Mouse (Mus musculus): ENCODE data around the gene Gm20388. TPM values are rescaled to one million over a fixed set of nuclear protein-coding genes. Genes with fewer than 3 reads are reported as not detected.

Gm20388 gene
- total RNA-seq, 2 experiments from 2014 or later, result 10.3 to 10.6 TPM

GRCm38 (mm10) chr8:120063326-120063725, 152.7 kb downstream of the Gm20388 start:
- DNase-seq (ENCODE audit: low spot score in 2 of 2), result no peak
- intact Hi-C loops (cut with DNase I), result no loop called here

GRCm38 (mm10) chr8:120065611-120066010, 155.0 kb downstream of the Gm20388 start:
- DNase-seq (ENCODE audit: low spot score in 2 of 2), result no peak
- intact Hi-C loops (cut with DNase I), result no loop called here

- intact Hi-C loops (cut with DNase I), result no loop called here
These were observed 155.6 kb downstream of the Gm20388 start for GRCm38 (mm10) chr8:120066226-120066625.

GRCm38 (mm10) chr8:120067936-120068668, 157.5 kb downstream of the Gm20388 start:
- intact Hi-C loops (cut with DNase I), result no loop called here
- no peak for DNase-seq (ENCODE audit: low spot score in 2 of 2)

More at GRCm38 (mm10) chr8:120066226-120066625, 155.6 kb downstream of the Gm20388 start:
- no peak for DNase-seq (ENCODE audit: low spot score in 2 of 2)

DNA sequence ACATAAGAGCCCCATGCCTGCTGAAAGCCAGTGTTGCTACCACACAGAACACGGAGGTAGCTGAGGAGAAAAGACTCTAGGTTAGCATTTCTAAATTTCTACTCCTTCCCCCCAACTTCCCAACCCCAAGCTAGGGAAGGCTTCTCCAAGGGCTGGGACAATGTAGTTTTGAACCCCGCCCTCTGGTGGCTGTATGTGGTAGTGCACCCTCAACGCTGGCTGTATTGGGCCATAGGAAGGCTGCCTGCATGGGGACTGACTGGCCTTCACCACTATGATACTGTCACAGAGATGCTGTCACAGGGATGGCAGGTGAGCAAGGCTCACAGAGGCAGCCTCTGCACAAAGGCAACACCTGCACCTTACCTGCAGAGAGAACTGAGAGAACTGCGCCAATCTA, 161.0 kb downstream of the Gm20388 start:
- DNase-seq (ENCODE audit: low spot score in 2 of 2), result peak; percentile 69 to 81
- intact Hi-C loops (cut with DNase I), result loop anchor here (2.0 to 10.0 kb wide), 3 partner anchors 79 to 287 kb away; partner anchors contain the start of gene Crispld2

DNA sequence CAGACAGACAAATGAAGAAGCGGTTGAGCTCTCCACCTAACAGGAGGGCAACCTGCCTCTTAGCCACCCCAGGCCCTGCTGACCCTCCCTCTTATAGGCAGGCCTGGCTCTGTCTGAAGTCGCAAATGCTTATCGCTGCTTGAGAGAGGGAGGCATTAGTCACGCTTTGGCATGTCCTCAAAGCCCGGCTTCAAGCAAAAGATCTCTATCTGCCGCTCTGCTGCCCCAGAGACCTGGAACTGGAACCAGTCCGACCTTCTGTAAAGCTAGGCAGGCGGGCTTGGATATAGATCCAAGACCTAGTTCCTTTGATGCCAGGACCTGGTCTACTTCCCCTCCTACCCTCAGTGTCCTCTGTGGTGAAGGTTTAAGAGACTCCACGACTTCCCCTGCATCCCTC, 161.6 kb downstream of the Gm20388 start:
- DNase-seq (ENCODE audit: low spot score in 2 of 2), result no peak
- intact Hi-C loops (cut with DNase I), result loop anchor here (5.0 to 10.0 kb wide), 2 partner anchors 80 to 287 kb away; partner anchors contain the start of gene Crispld2

DNA sequence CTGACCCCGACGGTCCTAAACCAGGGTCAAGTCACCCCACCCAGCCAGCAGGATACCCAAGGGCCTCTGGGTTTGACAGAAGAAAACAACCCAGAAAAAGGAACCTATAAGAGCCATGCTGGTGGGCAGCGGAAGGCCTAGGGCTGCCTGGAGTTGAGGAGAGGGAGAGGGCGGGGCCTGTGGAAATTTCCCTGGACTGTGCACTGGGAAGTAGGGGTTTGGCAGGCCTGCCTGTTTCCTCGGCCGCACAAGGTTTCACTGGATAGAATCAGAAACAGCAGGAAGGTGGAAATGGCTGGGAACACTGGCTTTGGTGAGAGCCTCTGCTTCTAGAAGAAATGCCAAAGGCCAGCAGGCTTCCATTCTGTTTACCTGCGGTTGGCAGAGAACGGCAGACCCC, 162.2 kb downstream of the Gm20388 start:
- no peak for DNase-seq (ENCODE audit: low spot score in 2 of 2)
- intact Hi-C loops (cut with DNase I), result loop anchor here (5.0 to 10.0 kb wide), 2 partner anchors 81 to 288 kb away; partner anchors contain the start of gene Crispld2

DNA sequence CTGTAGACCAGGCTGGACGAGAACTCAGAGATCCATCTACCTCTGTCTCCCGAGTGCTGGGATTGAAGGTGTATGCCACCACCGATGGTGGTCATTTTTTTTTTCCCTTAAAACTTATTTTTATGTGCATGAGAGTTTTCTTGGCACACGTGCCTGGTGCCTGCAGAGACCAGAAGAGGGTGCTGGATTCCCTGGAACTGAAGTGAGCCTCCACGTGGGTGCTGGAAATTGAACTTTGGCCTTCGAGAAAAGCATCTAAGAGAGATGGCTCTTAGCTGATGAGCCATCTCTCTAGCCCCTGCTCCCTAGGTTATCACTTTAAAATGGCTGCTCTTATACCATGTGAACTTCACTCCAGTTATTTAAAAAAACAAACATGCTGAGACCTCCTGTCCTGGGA, 163.9 kb downstream of the Gm20388 start:
- DNase-seq (ENCODE audit: low spot score in 2 of 2), result no peak
- intact Hi-C loops (cut with DNase I), result loop anchor here (5.0 to 10.0 kb wide), 2 partner anchors 82 to 290 kb away; partner anchors contain the start of gene Crispld2

DNA sequence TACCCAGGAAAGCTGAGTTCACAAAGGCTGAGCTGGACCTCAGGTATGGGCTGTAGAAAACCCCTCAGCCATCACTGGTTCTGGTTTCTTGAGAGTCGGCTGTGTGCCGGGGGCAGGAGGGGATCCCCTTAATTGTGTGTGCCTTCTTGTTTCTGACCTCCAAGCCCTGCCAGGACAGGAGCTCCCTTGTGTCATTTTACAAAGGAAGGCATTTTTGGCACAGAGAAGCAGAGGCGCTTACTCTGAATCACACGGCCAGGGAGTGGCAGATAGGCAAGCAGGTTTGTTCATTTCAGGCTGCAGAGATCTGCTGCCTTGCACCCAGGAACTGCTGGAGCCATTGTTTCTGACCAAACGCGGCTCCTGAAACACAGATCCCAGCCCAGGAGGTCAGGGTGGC, 164.7 kb downstream of the Gm20388 start:
- intact Hi-C loops (cut with DNase I), result loop anchor here (10.0 kb wide), 1 partner anchor 291 kb away; no protein-coding TSS in a partner anchor
- no peak for DNase-seq (ENCODE audit: low spot score in 2 of 2)

DNA sequence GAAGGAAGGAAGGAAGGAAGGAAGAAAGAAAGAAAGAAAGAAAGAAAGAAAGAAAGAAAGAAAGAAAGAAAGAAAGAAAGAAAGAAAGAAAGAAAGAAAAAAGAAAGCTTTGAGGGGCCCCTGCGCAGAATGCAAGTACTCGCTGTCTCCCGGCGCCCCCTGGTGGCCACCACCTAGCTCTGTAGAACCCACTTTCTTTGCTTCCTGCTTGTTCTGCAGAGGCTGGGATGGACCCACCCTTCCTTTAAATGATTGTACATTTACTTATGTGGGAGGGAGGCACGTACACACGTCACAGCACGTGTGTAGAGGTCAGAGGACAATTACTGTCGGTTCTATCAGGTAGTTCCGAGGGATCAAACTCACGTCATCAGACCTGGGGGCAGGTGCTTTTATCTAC, 167.4 kb downstream of the Gm20388 start:
- intact Hi-C loops (cut with DNase I), result loop anchor here (2.0 to 10.0 kb wide), 2 partner anchors 133 to 293 kb away; no protein-coding TSS in a partner anchor
- peak; percentile 59 to 71 for DNase-seq (ENCODE audit: low spot score in 2 of 2)

GRCm38 (mm10) chr8:120079361-120079760, 168.7 kb downstream of the Gm20388 start:
- DNase-seq (ENCODE audit: low spot score in 2 of 2), result no peak
- intact Hi-C loops (cut with DNase I), result loop anchor here (2.0 to 10.0 kb wide), 2 partner anchors 135 to 295 kb away; no protein-coding TSS in a partner anchor

GRCm38 (mm10) chr8:120083261-120083660, 172.6 kb downstream of the Gm20388 start:
- DNase-seq (ENCODE audit: low spot score in 2 of 2), result no peak
- intact Hi-C loops (cut with DNase I), result no loop called here

DNA sequence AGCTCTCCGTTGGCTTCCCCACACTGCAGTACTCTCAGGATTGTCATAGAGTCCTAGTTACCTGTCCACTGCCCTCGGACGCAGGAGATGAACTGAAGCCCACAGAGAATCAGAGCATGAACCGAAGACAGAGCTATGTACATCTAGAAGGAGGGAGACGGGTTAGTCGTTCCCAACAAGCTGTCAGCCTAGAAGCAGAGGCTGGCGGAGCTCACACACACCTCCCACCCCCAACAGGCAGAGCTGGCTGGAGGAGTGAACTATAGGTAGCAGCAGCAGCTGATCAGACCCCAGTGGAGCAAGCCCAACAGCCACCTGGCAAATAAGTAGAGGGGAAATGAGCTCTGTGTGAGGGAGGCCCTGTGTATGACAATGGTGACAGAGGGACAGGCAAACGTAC, 174.1 kb downstream of the Gm20388 start:
- DNase-seq (ENCODE audit: low spot score in 2 of 2), result peak in 1 of 2 experiments; percentile 25
- intact Hi-C loops (cut with DNase I), result no loop called here

- intact Hi-C loops (cut with DNase I), result no loop called here
These were observed 178.9 kb downstream of the Gm20388 start for GRCm38 (mm10) chr8:120089511-120089910.

GRCm38 (mm10) chr8:120091032-120091431, 180.4 kb downstream of the Gm20388 start:
- no peak for DNase-seq (ENCODE audit: low spot score in 2 of 2)
- intact Hi-C loops (cut with DNase I), result no loop called here

More at GRCm38 (mm10) chr8:120089511-120089910, 178.9 kb downstream of the Gm20388 start:
- DNase-seq (ENCODE audit: low spot score in 2 of 2), result no peak

DNA sequence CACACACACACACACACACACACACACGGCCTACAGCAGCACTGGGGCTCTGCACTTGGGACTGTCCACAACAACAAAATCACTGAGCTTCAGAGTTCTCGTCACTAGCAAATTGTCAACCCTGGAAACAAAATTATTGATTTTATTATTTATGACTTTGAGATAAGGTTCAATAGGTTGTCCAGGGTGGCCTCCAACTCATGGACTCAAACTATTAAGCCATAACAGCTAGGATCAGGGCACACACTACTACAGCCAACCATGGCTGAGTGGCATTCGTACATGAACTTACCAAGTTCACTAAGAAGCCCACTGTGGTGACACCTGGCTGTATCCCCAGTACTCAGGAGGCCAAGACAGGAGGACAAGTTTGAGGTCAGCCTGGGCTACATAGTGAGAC, 182.5 kb downstream of the Gm20388 start:
- no peak for DNase-seq (ENCODE audit: low spot score in 2 of 2)
- intact Hi-C loops (cut with DNase I), result no loop called here

- intact Hi-C loops (cut with DNase I), result no loop called here
- no peak for DNase-seq (ENCODE audit: low spot score in 2 of 2)
These were observed 184.2 kb downstream of the Gm20388 start for GRCm38 (mm10) chr8:120094801-120095200.

- intact Hi-C loops (cut with DNase I), result no loop called here
- no peak for DNase-seq (ENCODE audit: low spot score in 2 of 2)
These were observed 185.8 kb downstream of the Gm20388 start for GRCm38 (mm10) chr8:120096486-120096885.

DNA sequence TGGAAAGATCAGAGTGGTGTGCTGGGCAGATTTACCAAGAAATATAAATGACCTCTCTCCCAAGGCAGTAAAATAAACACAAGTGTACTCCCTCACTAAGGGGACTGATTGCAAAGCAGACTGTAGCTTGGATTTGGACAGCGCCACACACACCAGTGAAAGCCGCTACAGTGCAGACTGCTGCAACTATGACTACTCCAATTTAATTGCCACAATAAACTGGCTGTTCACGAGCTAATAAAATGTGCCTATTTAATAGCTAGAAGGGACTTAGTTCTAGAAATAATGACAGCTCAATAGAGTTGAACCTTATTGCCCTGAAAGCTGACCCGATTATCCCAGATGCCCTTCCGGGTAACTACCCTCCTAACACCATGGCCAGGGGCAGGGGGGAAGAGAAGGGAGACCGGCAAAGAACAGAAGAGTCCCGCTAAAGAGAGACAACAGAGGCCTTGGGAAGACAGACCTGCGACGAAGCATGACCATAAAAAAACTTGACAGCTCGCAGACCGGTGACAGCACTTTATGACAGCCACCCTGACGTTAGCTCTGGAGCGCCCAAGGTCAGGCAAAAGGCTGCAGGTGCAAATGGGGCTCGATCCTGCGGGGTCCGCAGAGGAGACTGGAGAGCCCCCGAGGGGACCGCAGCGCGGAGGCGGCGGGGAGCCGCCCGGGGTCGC, 189.9 kb downstream of the Gm20388 start:
- DNase-seq (ENCODE audit: low spot score in 2 of 2), result no peak
- intact Hi-C loops (cut with DNase I), result no loop called here
